Mouse (Mus musculus): ENCODE data around the gene A630095N17Rik. TPM values are rescaled to one million over a fixed set of nuclear protein-coding genes. Genes with fewer than 3 reads are reported as not detected.

A630095N17Rik gene
- polyA plus RNA-seq, 1 experiment from 2014 or later = not detected

Small RNA genes within 50 kb of the gene (microRNA-seq; reads per million reads assigned to microRNA genes)
- gene Gm27943 = not detected

Other genes starting within 250 kb of the A630095N17Rik start
- 11.1 and 13.8 TPM in 2 replicates for gene Nhej1, start 106.9 kb downstream of the A630095N17Rik start, polyA plus RNA-seq (2016; fragmentation: Nextera tagmentation; extraction: Ambion mirVana)
- 0.06 and 0.08 TPM in 2 replicates for gene Slc23a3, start 98.2 kb downstream of the A630095N17Rik start, polyA plus RNA-seq (2016; fragmentation: Nextera tagmentation; extraction: Ambion mirVana)
- 45.3 and 46.2 TPM in 2 replicates for gene Cnppd1, start 89.4 kb downstream of the A630095N17Rik start, polyA plus RNA-seq (2016; fragmentation: Nextera tagmentation; extraction: Ambion mirVana)
- gene Retreg2, start 89.3 kb downstream of the A630095N17Rik start, polyA plus RNA-seq (2016; fragmentation: Nextera tagmentation; extraction: Ambion mirVana) = 32.1 and 35.8 TPM in 2 replicates
- 32.6 and 33.6 TPM in 2 replicates for gene Zfand2b, start 63.5 kb downstream of the A630095N17Rik start, polyA plus RNA-seq (2016; fragmentation: Nextera tagmentation; extraction: Ambion mirVana)
- 32.3 and 34.8 TPM in 2 replicates for gene Abcb6, start 51.7 kb downstream of the A630095N17Rik start, polyA plus RNA-seq (2016; fragmentation: Nextera tagmentation; extraction: Ambion mirVana)
- gene Ankzf1, start 40.0 kb downstream of the A630095N17Rik start, polyA plus RNA-seq (2016; fragmentation: Nextera tagmentation; extraction: Ambion mirVana) = 22.9 and 27.2 TPM in 2 replicates
- 20.7 and 21.8 TPM in 2 replicates for gene Atg9a, start 39.9 kb downstream of the A630095N17Rik start, polyA plus RNA-seq (2016; fragmentation: Nextera tagmentation; extraction: Ambion mirVana)
- gene Glb1l, start 21.3 kb downstream of the A630095N17Rik start, polyA plus RNA-seq (2016; fragmentation: Nextera tagmentation; extraction: Ambion mirVana) = 13.3 and 14.5 TPM in 2 replicates
- gene Stk16, start 21.3 kb downstream of the A630095N17Rik start, polyA plus RNA-seq (2016; fragmentation: Nextera tagmentation; extraction: Ambion mirVana) = 139 and 145 TPM in 2 replicates
- gene Tuba4a, start 12.2 kb downstream of the A630095N17Rik start, polyA plus RNA-seq (2016; fragmentation: Nextera tagmentation; extraction: Ambion mirVana) = 14.6 and 16.3 TPM in 2 replicates
- 27.0 and 27.5 TPM in 2 replicates for gene Dnajb2, start 4.3 kb upstream of the A630095N17Rik start, polyA plus RNA-seq (2016; fragmentation: Nextera tagmentation; extraction: Ambion mirVana)
- gene Ptprn, start 32.4 kb upstream of the A630095N17Rik start, polyA plus RNA-seq (2016; fragmentation: Nextera tagmentation; extraction: Ambion mirVana) = 1.7 and 2.1 TPM in 2 replicates
- 1.9 and 2.5 TPM in 2 replicates for gene Resp18, start 46.3 kb upstream of the A630095N17Rik start, polyA plus RNA-seq (2016; fragmentation: Nextera tagmentation; extraction: Ambion mirVana)
- gene Dnpep, start 85.9 kb upstream of the A630095N17Rik start, polyA plus RNA-seq (2016; fragmentation: Nextera tagmentation; extraction: Ambion mirVana) = 144 and 150 TPM in 2 replicates
- 10.4 and 15.6 TPM in 2 replicates for gene Des, start 128.2 kb upstream of the A630095N17Rik start, polyA plus RNA-seq (2016; fragmentation: Nextera tagmentation; extraction: Ambion mirVana)
- gene Speg, start 143.2 kb upstream of the A630095N17Rik start, polyA plus RNA-seq (2016; fragmentation: Nextera tagmentation; extraction: Ambion mirVana) = 30.2 and 30.6 TPM in 2 replicates
- gene Gmppa, start 203.8 kb upstream of the A630095N17Rik start, polyA plus RNA-seq (2016; fragmentation: Nextera tagmentation; extraction: Ambion mirVana) = 57.1 and 61.3 TPM in 2 replicates
- gene Asic4, start 218.3 kb upstream of the A630095N17Rik start, polyA plus RNA-seq (2016; fragmentation: Nextera tagmentation; extraction: Ambion mirVana) = 2.1 and 2.4 TPM in 2 replicates
- gene Chpf, start 247.2 kb upstream of the A630095N17Rik start, polyA plus RNA-seq (2016; fragmentation: Nextera tagmentation; extraction: Ambion mirVana) = 25.3 and 27.0 TPM in 2 replicates
- gene Tmem198, start 247.4 kb upstream of the A630095N17Rik start, polyA plus RNA-seq (2016; fragmentation: Nextera tagmentation; extraction: Ambion mirVana) = 3.3 and 3.5 TPM in 2 replicates